Mouse (Mus musculus): Measurements from ENCODE around the gene Gulp1. TPM values are rescaled to one million over a fixed set of nuclear protein-coding genes. Genes with fewer than 3 reads are reported as not detected.

Gene Gulp1
- polyA plus RNA-seq, 1 experiment from 2014 or later = 9.7 TPM

DNA sequence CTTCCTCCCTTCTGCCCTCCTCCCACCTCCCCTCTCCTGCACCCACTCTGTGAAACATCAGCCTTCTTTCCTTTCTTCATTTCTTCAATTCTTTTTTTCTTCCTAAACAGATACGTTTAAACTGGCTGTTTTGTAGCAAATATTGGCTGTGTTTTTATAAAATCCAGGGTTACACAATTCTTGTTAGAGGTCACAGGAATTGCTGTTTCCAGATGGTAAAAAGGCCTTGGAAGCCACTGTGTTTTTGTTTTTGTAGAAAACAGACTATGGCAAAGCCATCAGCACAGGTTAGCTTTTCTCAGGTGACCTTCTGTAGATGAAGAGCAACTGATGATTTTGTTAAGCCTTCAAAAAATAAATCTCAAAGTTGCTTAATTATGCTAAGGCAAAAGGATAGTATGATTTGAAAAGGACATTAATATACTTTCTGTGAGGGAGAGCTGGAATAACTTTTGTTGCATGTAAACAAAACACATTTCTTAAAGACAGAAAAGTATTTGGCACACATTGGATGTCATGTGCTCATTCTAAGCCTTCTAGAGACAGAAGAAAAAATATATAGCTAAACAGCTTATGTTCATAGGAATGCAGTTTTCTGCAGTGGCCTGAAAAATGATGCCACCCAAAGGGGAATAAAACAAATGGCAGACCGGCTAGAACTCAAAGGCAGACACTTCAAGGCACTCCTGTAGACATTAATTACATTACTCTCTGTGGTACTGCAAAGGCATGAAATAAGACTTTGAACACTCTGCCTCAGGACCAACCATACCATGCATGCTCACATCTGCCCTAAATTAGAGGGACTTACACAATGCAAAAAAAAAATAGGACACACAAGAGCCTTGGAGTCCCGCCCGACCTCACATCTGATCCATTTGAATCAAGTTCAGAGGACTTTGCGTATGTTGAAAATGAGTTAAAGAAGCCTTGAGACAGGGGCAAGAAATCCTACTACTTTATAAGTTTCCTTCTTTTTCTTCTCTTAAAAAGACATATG, 199.7 kb downstream of the Gulp1 start:
- H3K36me3 ChIP-seq = no peaks in the 10 kb centered on the region
- no peaks in the 10 kb centered on the region for H3K9me3 ChIP-seq
- H3K4me3 ChIP-seq = no peak overlapping the region
- no peak overlapping the region for H3K4me2 ChIP-seq
- ATAC-seq (ENCODE audit: low read depth) = no peak
- 83% methylated on average over 5 of the region's 5 CpGs for WGBS
- no peaks in the 10 kb centered on the region for H3K4me1 ChIP-seq (replicated peaks)
- H3K27ac ChIP-seq (replicated peaks) = no peak overlapping the region
- H3K27me3 ChIP-seq = no peaks in the 10 kb centered on the region
- no peak overlapping the region for H3K9ac ChIP-seq

GRCm38 (mm10) chr1:44778251-44778650, 226.9 kb downstream of the Gulp1 start:
- no peak overlapping the region for H3K9ac ChIP-seq
- no peaks in the 10 kb centered on the region for H3K27me3 ChIP-seq
- no peak for ATAC-seq (ENCODE audit: low read depth)
- no peak overlapping the region for H3K27ac ChIP-seq (replicated peaks)
- H3K4me2 ChIP-seq = no peak overlapping the region
- no peak overlapping the region for H3K4me3 ChIP-seq
- 56% methylated on average over 1 of the region's 1 CpGs for WGBS
- no peaks in the 10 kb centered on the region for H3K36me3 ChIP-seq
- no peaks in the 10 kb centered on the region for H3K9me3 ChIP-seq
- no peaks in the 10 kb centered on the region for H3K4me1 ChIP-seq (replicated peaks)

GRCm38 (mm10) chr1:44803594-44804372, 252.5 kb downstream of the Gulp1 start:
- WGBS = 83% methylated on average over 4 of the region's 4 CpGs

GRCm38 (mm10) chr1:44806368-44806767, 255.1 kb downstream of the Gulp1 start:
- H3K27ac ChIP-seq (replicated peaks) = no peak overlapping the region
- H3K4me1 ChIP-seq (replicated peaks) = no peaks in the 10 kb centered on the region
- no peaks in the 10 kb centered on the region for H3K9me3 ChIP-seq
- H3K36me3 ChIP-seq = no peaks in the 10 kb centered on the region
- ATAC-seq (ENCODE audit: low read depth) = no peak
- H3K4me2 ChIP-seq = no peak overlapping the region
- no peak overlapping the region for H3K9ac ChIP-seq
- no peaks in the 10 kb centered on the region for H3K27me3 ChIP-seq
- H3K4me3 ChIP-seq = no peak overlapping the region

More at GRCm38 (mm10) chr1:44803594-44804372, 252.5 kb downstream of the Gulp1 start:
- H3K27ac ChIP-seq (replicated peaks) = no peak overlapping the region
- H3K27me3 ChIP-seq = no peaks in the 10 kb centered on the region
- H3K4me3 ChIP-seq = no peak overlapping the region
- no peaks in the 10 kb centered on the region for H3K36me3 ChIP-seq
- no peak overlapping the region for H3K9ac ChIP-seq
- no peaks in the 10 kb centered on the region for H3K9me3 ChIP-seq
- ATAC-seq (ENCODE audit: low read depth) = no peak
- no peaks in the 10 kb centered on the region for H3K4me1 ChIP-seq (replicated peaks)
- H3K4me2 ChIP-seq = no peak overlapping the region

GRCm38 (mm10) chr1:44810336-44810735, 259.0 kb downstream of the Gulp1 start:
- H3K4me3 ChIP-seq = no peak overlapping the region
- H3K36me3 ChIP-seq = no peaks in the 10 kb centered on the region
- no peak for ATAC-seq (ENCODE audit: low read depth)
- H3K4me2 ChIP-seq = no peak overlapping the region
- no peak overlapping the region for H3K9ac ChIP-seq
- H3K9me3 ChIP-seq = no peaks in the 10 kb centered on the region
- H3K27me3 ChIP-seq = no peaks in the 10 kb centered on the region
- WGBS = 86% methylated on average over 2 of the region's 2 CpGs
- no peaks in the 10 kb centered on the region for H3K4me1 ChIP-seq (replicated peaks)
- H3K27ac ChIP-seq (replicated peaks) = no peak overlapping the region

DNA sequence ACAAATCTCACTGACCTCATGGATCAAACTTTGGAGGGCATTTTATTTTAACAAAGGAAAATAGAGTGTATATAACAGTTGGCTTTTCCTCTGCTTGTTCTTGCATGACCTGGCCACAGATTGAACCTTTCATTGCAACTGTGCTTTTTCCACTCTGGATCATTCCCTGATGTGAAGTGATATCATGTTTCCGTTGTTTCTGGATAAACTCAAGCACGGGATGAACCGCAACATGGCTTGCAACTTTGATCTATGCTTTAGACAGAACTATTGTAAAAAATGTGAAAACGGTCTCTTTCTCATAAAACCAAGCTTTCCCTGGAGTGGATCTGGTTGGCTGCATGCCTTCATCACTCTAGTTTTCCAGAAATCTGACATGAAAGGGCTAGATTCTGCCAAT, 282.6 kb downstream of the Gulp1 start:
- WGBS = 91% methylated on average over 4 of the region's 4 CpGs
- no peaks in the 10 kb centered on the region for H3K27me3 ChIP-seq
- ATAC-seq (ENCODE audit: low read depth) = no peak
- no peak overlapping the region for H3K27ac ChIP-seq (replicated peaks)
- H3K36me3 ChIP-seq = no peaks in the 10 kb centered on the region
- no peak overlapping the region for H3K9ac ChIP-seq
- no peaks in the 10 kb centered on the region for H3K4me1 ChIP-seq (replicated peaks)
- H3K4me3 ChIP-seq = no peak overlapping the region
- H3K9me3 ChIP-seq = no peaks in the 10 kb centered on the region
- no peak overlapping the region for H3K4me2 ChIP-seq
